Mouse (Mus musculus) hindbrain, embryonic 16.5 days (tissue): ENCODE data around the gene Heatr3. TPM values are rescaled to one million over a fixed set of nuclear protein-coding genes. Genes with fewer than 3 reads are reported as not detected.
A peak's percentile ranks its signal among the peaks of the same experiment; 100 is the strongest.

Experiments
- ATAC-seq: fragments of 200-750 bp; cut with Nextera tagmentation; 2 replicates; pipeline ENCODE4 v1.8.0; 2017; ENCODE audit warnings: moderate TSS enrichment, moderate library complexity
- H3K27ac ChIP-seq: fragments of 300-500 bp; sonication (generic); 2 replicates; pipeline ENCODE4 v1.5.1; 2014; ENCODE audit warnings: low read depth, mild to moderate bottlenecking, control low read depth, low read length, moderate library complexity
- H3K27me3 ChIP-seq: fragments of 300-500 bp; sonication (generic); replicated peaks from 2 replicates; pipeline ENCODE4 v1.6.1; 2014; ENCODE audit warnings: low read length; ENCODE audit not compliant: control insufficient read depth, insufficient read depth
- H3K36me3 ChIP-seq: fragments of 300-500 bp; sonication (generic); 2 replicates; pipeline ENCODE4 v1.6.1; 2014; ENCODE audit warnings: mild to moderate bottlenecking, low read length, moderate library complexity, mixed read lengths; ENCODE audit not compliant: control insufficient read depth, insufficient read depth
- H3K4me1 ChIP-seq: fragments of 300-500 bp; sonication (generic); 2 replicates; pipeline ENCODE4 v1.6.1; 2014; ENCODE audit warnings: low read depth, low read length; ENCODE audit not compliant: control insufficient read depth, insufficient read depth
- H3K4me2 ChIP-seq: fragments of 300-500 bp; sonication (generic); 2 replicates; pipeline ENCODE4 v1.6.1; 2014; ENCODE audit warnings: mild to moderate bottlenecking, low read length, control low read depth, moderate library complexity
- H3K4me3 ChIP-seq: fragments of 300-500 bp; sonication (generic); 2 replicates; pipeline ENCODE4 v1.5.1; 2014; ENCODE audit warnings: mild to moderate bottlenecking, low read length, control low read depth, moderate library complexity
- H3K9ac ChIP-seq: fragments of 300-500 bp; sonication (generic); 2 replicates; pipeline ENCODE4 v1.6.1; 2014; ENCODE audit warnings: low read depth, mild to moderate bottlenecking, control low read depth, low read length, moderate library complexity
- H3K9me3 ChIP-seq: fragments of 300-500 bp; sonication (generic); 2 replicates; pipeline ENCODE4 v1.6.1; 2014; ENCODE audit warnings: mild to moderate bottlenecking, low read length, moderate library complexity; ENCODE audit not compliant: control insufficient read depth
- WGBS: fragments of 180-500 bp; shearing (Covaris S2); extraction: QIAGEN DNeasy Blood & Tissue Kit; methylation state at CpG from one replicate; pipeline ENCODE4 v1.1.7; 2014; 5-methylcytosine and 5-hydroxymethylcytosine counted together
- polyA plus RNA-seq: library from polyadenylated mRNA; unstranded; fragments of >200 nt; fragmentation: Nextera tagmentation; extraction: Ambion mirVana; gene quantifications from 2 replicates; pipeline ENCODE4 v1.2.1, GENCODE M21; 2015

Heatr3 gene
- polyA plus RNA-seq, 1 experiment from 2014 or later, result 34.2 TPM

DNA sequence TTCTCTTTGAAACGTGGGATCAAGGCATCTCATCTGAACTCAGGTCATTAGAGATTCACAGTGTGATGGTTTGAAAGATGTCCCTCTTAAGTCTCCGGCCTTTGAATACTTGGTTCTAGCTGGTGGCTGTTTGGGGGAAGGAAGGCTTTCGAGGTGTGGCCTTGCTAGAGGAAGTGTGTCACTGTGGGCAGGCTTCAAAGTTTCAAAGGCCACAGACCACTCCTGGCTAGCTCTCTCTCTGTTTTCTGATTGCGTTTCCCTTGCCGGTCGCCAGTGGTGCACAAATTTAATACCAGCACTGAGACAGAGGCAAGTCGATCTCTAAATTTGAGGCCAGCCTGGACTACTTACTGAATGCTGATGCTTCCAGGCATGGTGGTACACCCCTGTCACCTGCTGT, 37.6 kb downstream of the Heatr3 start:
- 88% methylated on average over 7 of the region's 7 CpGs for WGBS
- no peak overlapping the region for H3K27ac ChIP-seq
- H3K4me3 ChIP-seq, result no peak overlapping the region
- H3K4me1 ChIP-seq, result no peaks in the 10 kb centered on the region
- H3K4me2 ChIP-seq, result no peak overlapping the region
- no peaks in the 10 kb centered on the region for H3K27me3 ChIP-seq
- no peak for ATAC-seq
- no peaks in the 10 kb centered on the region for H3K9me3 ChIP-seq
- peaks cover 12% of the 10 kb centered on the region for H3K36me3 ChIP-seq
- H3K9ac ChIP-seq, result no peak overlapping the region

- no peaks in the 10 kb centered on the region for H3K9me3 ChIP-seq
- no peak overlapping the region for H3K4me3 ChIP-seq
- no peak overlapping the region for H3K9ac ChIP-seq
- 91% methylated on average over 8 of the region's 8 CpGs for WGBS
- ATAC-seq, result no peak
- no peak overlapping the region for H3K4me2 ChIP-seq
- H3K27me3 ChIP-seq, result no peaks in the 10 kb centered on the region
- H3K4me1 ChIP-seq, result no peaks in the 10 kb centered on the region
- no peak overlapping the region for H3K27ac ChIP-seq
- peaks cover 3% of the 10 kb centered on the region; the same call in 1 of the 2 replicates for H3K36me3 ChIP-seq
Observed at GRCm38 (mm10) chr8:88177291-88177690, 39.6 kb downstream of the Heatr3 start.

DNA sequence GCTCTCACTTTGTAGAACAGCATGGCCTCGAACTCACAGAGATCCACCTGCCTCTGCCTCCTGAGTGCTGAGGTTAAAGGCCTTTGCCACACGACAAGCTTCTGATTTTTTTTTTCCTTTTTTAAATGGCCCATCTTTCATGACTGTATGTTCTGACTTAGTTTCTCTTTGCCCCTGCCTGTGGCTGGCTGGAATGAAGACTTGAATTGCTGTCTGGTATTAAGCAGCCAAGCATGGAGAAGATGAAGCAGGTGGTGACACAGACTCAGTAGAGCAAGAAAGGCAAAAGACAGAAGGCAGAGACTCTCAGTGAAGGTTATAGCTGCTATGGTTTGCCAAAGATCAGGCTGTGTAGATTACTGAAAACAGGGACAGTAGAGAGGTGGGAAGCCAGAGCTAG, 45.5 kb downstream of the Heatr3 start:
- H3K27me3 ChIP-seq, result no peaks in the 10 kb centered on the region
- H3K4me3 ChIP-seq, result no peak overlapping the region
- H3K4me1 ChIP-seq, result no peaks in the 10 kb centered on the region
- ATAC-seq, result no peak
- 82% methylated on average over 2 of the region's 2 CpGs for WGBS
- no peaks in the 10 kb centered on the region for H3K9me3 ChIP-seq
- H3K9ac ChIP-seq, result no peak overlapping the region
- H3K4me2 ChIP-seq, result no peak overlapping the region
- no peaks in the 10 kb centered on the region for H3K36me3 ChIP-seq
- no peak overlapping the region for H3K27ac ChIP-seq

DNA sequence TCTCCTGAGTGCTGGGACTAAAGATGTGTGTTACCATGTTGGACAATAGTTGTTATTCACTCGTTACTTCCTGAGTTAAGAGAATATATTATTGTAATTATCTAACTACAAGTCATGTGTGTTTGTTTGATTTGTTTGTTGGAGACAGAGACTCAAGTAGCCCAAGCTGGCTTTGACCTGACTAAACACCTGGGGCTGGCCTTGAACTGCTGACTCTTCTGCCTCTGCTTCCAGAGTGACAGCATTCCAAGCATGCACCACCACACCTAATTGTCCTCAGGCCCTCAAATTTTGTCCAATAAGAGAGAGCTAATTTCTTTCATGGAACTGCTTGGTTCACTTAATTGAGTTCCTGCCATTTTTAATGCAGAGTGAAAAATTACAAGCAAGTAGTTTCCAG, 47.3 kb downstream of the Heatr3 start:
- Histone ChIP-seq H3K9ac (no peak overlapping the region), H3K4me2 (no peak overlapping the region), H3K27ac (no peak overlapping the region), H3K9me3 (no peaks in the 10 kb centered on the region), H3K27me3 (no peaks in the 10 kb centered on the region), H3K4me3 (no peak overlapping the region), H3K4me1 (no peaks in the 10 kb centered on the region), H3K36me3 (no peaks in the 10 kb centered on the region)
- WGBS, result 73% methylated on average over 1 of the region's 1 CpGs
- ATAC-seq, result no peak

GRCm38 (mm10) chr8:88185716-88186115, 48.1 kb downstream of the Heatr3 start:
- Histone ChIP-seq H3K36me3 (no peaks in the 10 kb centered on the region), H3K9ac (no peak overlapping the region), H3K27ac (no peak overlapping the region), H3K4me3 (no peak overlapping the region), H3K9me3 (no peaks in the 10 kb centered on the region), H3K27me3 (no peaks in the 10 kb centered on the region), H3K4me2 (no peak overlapping the region), H3K4me1 (no peaks in the 10 kb centered on the region)
- 83% methylated on average over 6 of the region's 6 CpGs for WGBS
- ATAC-seq, result no peak

DNA sequence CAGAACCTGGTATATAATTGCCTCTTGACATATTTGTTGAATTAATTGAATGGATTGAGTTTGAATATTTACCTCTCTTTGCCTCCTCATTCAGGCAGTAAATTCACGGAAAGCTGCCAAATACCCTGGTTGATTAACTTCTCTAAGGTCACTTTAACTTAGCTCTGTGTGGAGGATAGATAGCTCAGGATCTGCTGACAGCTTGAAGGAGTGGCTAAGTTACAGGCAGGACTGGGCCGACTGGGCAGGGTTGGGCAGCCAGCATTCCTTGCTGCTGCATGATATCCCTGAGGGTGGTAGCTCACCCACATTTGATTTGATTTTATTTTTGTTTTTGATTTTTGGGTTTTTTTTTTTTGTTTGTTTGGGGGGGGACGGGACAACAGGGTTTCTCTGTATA, 59.7 kb downstream of the Heatr3 start:
- ATAC-seq, result no peak
- WGBS, result 66% methylated on average over 3 of the region's 3 CpGs
- peaks cover 18% of the 10 kb centered on the region for H3K4me1 ChIP-seq
- no peaks in the 10 kb centered on the region for H3K9me3 ChIP-seq
- no peaks in the 10 kb centered on the region for H3K36me3 ChIP-seq
- H3K27me3 ChIP-seq, result no peaks in the 10 kb centered on the region
- no peak overlapping the region for H3K4me3 ChIP-seq
- H3K9ac ChIP-seq, result no peak overlapping the region
- no peak overlapping the region for H3K27ac ChIP-seq
- H3K4me2 ChIP-seq, result no peak overlapping the region

GRCm38 (mm10) chr8:88198551-88198944, 60.9 kb downstream of the Heatr3 start:
- Histone ChIP-seq H3K9me3 (no peaks in the 10 kb centered on the region), H3K4me2 (peak overlapping the region; percentile 77), H3K4me1 (peaks cover 25% of the 10 kb centered on the region), H3K9ac (peak overlapping the region; percentile 91), H3K4me3 (peak overlapping the region; percentile 92), H3K27me3 (no peaks in the 10 kb centered on the region), H3K27ac (peak overlapping the region; percentile 99), H3K36me3 (no peaks in the 10 kb centered on the region)
- no peak; the same call in 1 of the 2 replicates for ATAC-seq
- under 1% methylated on average over 10 of the region's 10 CpGs for WGBS

DNA sequence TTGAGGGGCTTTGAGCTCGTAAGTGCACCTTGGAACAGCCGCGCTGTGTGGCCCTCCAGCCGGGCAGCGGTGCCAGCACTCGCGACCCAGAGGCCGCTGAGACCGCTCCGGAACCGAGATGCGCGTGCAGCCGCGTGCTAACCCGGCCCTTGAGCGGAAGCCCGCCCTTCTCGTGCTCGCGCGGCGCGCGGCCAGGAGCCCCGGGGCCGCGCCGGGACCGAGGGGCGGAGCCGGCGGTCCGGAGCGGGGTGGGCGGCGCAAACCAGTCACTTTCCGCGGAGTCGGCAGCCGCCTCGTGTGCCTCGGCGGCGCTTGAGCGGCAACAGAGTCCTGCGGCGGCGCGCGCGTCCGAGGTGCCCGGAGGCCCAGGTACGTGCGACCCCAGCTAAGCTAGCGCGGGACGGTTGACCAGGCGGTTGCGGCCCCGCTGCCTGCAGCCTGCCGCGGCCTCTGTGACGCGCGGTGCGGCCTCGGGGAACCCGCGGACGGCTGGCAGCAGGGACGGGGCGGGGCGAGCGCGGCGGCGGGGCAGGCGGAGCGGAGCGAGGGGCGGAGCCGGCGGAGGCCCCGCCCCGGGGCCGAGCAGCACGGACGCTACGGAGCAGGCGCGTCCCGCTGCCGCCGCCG, 61.4 kb downstream of the Heatr3 start, which contains the start of gene Tent4b:
Tent4b (plus strand) TSS at position 269 of the 627 bp plus-strand sequence.
- ATAC-seq, result peak; percentile 97
- Histone ChIP-seq H3K36me3 (no peaks in the 10 kb centered on the region), H3K27ac (peak within 1 kb of the TSS; percentile 99), H3K4me2 (peak within 1 kb of the TSS; percentile 93), H3K9ac (peak within 1 kb of the TSS; percentile 91), H3K9me3 (no peaks in the 10 kb centered on the region), H3K27me3 (no peaks in the 10 kb centered on the region), H3K4me3 (peak within 1 kb of the TSS; percentile 92), H3K4me1 (peaks cover 27% of the 10 kb centered on the region)
- WGBS, result under 1% methylated on average over 69 of the region's 97 CpGs

DNA sequence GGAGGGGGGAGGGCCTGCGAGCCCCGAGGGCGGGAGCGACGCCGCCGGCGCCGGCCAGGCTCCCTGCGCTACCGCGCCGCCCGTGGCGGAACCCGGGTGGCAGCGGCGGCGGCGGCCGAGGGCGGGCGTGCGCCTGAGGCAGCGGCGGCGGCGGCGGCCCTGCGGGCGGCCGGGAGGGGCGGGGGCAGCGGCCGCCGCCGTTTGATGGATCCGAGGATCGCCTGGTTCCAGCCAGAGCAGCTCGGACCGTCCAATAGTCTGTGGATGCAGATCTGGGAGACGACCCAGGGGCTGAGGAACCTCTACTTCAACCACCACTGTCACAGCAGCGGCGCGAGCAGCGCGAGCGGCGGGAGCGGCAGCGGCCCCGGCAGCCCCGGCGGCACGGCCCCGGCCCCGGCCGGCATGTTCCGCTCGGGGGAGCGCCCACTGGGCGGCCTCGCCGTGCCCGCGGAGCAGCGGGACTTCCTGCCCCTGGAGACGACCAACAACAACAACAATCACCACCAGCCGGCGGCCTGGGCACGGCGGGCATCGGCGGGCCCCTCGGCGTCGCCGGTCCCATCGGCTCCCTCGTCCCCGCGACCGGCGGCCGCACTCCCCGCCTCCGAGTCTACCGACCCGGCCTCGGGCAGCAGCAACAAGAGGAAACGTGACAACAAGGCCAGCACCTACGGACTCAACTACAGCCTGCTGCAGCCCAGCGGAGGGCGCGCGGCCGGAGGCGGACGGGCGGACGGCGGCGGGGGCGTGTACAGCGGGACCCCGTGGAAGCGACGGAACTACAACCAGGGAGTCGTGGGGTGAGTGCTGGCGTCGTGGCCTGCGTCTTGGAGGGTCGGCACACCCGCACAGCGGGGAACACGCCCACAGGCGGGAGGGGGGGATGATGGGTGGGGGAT, 62.3 kb downstream of the Heatr3 start:
- peak; percentile 46 for ATAC-seq
- under 1% methylated on average over 98 of the region's 117 CpGs for WGBS
- H3K36me3 ChIP-seq, result no peaks in the 10 kb centered on the region
- peak overlapping the region; percentile 91 for H3K9ac ChIP-seq
- no peaks in the 10 kb centered on the region for H3K9me3 ChIP-seq
- peak overlapping the region; percentile 92 for H3K4me3 ChIP-seq
- peak overlapping the region; percentile 93 for H3K4me2 ChIP-seq
- no peaks in the 10 kb centered on the region for H3K27me3 ChIP-seq
- peak overlapping the region; percentile 99 for H3K27ac ChIP-seq
- H3K4me1 ChIP-seq, result peaks cover 33% of the 10 kb centered on the region
